Mouse (Mus musculus): ENCODE measurements around the gene Atpaf2.
A peak's percentile ranks its signal among the peaks of the same experiment; 100 is the strongest.
"Not testable (repeated sequence)": the region's sequence is repeated elsewhere in the genome, so short reads cannot be mapped to it uniquely, and the experiment has no call there.

Atpaf2 gene

GRCm38 (mm10) chr11:60417717-60418472 is at the start of gene Atpaf2:
Atpaf2 (minus strand) TSS chr11:60418457.
- DNase-seq = no peak

DNA sequence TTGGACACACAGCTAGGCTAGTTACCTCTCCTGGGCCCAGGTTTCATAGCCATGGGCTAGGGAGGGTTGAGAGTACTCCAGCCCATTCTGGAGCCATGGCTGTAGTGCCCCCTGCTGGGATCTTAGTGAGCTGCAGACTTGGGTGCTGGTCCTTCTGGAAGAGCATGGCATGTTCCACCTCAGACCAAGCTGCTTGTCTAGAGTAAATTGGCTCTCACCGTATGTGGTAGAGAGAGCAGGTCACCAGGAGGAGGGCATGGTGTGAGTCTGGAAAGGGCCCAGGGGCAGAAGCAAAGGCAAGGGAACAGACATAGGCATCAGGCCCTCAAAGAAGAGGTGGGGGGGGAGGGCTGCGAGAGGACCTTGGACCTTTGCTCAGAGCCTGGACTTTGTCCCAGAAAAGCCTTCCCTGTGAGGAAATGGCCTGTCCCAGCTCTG is 47.7 kb upstream of the Atpaf2 start:
- no peak for DNase-seq

- DNase-seq = no peak
Observed at GRCm38 (mm10) chr11:60457973-60458372, 39.7 kb upstream of the Atpaf2 start.

GRCm38 (mm10) chr11:60454745-60455087 is 36.5 kb upstream of the Atpaf2 start:
- no peak for DNase-seq

DNA sequence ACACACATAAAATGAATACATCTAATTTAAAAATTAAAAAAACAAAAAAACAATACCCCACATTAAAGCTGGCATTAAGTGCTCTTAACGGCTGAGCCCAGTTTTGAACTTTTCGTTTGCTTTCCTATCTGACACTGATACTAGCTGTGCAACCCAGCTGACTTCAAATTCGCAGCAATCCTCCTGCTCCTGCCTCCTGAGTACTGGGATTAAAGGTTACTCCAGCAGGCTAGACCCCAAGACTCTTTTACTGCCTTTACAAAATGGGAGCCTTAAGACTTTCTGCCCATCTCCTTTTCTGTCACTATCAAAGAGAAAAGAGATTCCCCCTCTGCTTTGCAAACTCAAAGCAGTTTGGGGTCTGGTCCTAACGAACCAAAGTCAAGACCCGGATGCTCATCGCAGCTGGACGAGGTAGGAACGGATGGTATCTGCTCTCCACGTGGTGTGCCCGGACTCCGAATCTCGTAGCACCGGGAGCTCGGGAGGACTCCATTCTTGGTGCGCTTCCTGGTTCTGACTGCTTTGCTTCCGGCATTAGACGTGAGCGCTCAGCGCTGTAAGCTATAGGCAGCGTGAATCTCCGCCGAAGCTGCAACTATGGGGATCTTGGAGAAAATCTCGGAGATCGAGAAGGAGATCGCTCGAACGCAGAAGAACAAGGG is 36.0 kb upstream of the Atpaf2 start, which contains the start of gene Drg2:
Drg2 (plus strand) TSS at position 512 of the 665 bp plus-strand sequence.
- peak; percentile 86 for DNase-seq

DNA sequence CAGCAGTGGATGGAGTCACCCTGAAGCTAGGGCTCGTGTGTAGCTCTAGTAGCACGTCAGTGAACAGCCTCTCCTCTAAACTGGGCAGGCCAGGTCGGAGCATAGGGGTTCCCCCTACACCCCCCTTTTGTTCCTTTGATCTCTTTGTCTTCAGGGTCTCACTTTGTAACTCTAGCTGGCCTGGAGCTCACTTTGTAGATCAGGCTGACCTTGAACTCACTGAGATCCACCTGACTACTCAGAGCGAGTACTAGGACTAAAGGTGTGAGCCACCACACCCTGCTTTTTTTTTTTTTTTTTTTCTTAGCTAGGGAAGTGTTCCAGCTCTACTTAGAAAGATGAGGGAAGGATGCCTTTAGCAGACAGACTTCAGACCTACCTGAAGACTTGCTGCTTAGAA is 25.8 kb upstream of the Atpaf2 start:
- DNase-seq = no peak

DNA sequence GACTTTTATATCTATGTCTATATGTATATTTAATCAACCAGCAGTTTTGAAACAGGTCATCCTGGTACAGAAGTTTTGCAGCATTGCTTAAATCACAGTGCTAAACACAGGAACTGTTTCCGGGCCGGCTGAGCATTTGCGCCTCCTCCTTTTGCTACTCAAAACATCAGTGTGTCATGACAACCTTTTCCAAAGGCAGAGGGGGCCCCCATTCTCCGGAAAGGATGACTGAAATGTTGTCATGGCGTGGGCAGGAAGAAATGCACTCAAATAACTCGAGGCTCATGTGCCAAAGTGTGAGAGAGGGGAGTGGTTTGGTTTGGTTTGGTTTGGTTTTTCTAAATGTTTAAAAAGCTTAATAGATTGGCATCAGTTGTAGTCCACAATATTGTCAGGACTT is 24.6 kb upstream of the Atpaf2 start:
- DNase-seq = no peak

- no peak for DNase-seq
Observed at GRCm38 (mm10) chr11:60440176-60440575, 21.9 kb upstream of the Atpaf2 start.

GRCm38 (mm10) chr11:60439621-60440020 is 21.4 kb upstream of the Atpaf2 start:
- DNase-seq = not testable (repeated sequence)

- DNase-seq = no peak
Observed at GRCm38 (mm10) chr11:60436618-60437017, 18.4 kb upstream of the Atpaf2 start.

DNA sequence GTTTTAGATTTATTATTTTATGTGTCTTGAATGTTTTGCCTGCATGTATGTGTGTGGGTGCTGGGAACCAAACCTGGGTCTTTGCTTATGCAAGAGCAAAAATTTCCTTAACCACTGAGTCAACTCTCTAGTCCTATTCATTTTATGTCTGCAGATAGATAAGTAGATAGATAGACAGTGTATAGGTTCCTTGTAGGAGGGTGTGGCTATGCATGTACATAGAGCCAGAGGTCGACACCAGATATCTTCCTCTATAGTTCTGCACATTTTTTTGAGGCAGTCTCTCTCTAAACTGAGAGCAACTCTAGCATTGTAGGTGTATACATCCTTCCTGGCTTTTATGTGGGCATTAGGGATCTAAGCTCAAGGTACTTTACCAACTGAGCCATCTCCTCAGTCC is 16.9 kb upstream of the Atpaf2 start:
- no peak for DNase-seq

DNA sequence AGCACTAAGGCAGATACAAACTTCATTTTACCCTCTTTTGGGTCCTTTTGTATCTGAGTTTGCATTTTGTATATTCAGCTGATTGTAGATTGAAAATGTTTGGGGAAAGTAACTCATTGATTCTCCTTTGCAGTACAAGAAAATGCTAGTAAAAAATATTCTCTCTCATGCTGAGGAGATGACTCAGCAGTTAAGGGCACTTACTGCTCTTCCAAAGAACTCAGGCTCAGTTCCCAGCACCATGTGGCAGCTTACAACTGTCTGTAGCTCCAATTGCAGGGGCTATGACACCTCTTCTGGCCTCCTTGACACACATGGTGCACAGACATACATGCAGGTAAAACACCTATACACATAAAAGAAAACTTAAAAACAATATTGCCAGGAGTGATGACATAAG is 15.2 kb upstream of the Atpaf2 start:
- DNase-seq = no peak

- no peak for DNase-seq
Observed at GRCm38 (mm10) chr11:60427628-60428027, 9.4 kb upstream of the Atpaf2 start.

DNA sequence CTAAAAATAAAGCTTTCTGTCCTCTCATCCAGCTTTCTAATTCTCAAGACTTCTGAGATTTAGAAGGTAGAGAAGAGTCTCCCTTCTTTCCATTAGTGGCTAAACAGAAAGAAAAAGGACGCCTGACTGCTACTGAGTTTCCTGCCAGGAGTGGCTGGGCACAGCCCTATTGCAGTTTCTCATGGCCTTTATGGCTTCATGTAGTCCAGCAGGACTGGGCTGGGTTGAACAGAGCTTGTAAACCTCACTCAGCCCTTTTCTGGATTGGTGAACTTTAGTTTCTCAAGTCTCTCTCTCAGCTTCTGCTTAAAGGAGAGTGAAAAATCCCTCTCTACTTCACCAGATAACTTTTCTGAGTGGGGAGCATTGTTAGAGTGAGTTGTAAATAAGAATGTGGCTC is 8.2 kb upstream of the Atpaf2 start:
- DNase-seq = no peak

DNA sequence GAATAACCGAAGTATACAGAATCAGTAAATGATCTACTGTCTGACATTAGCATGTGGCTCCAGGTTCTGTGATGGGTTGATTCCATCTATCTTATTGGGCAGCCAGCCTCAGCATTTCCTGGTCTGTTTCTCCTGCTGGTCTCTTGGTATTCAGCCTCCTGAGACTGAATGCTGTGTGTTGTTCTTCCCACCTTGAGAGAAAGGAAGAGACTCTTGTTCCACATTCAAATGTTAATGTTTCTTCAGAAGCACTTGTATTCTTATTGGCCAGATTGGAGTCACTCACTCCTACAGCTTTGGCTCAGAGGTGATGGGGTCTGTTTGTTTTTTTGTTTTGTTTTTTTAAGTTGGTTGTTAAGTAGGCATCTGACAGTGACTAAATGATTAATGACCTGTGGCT is 4.7 kb upstream of the Atpaf2 start:
- no peak for DNase-seq

DNA sequence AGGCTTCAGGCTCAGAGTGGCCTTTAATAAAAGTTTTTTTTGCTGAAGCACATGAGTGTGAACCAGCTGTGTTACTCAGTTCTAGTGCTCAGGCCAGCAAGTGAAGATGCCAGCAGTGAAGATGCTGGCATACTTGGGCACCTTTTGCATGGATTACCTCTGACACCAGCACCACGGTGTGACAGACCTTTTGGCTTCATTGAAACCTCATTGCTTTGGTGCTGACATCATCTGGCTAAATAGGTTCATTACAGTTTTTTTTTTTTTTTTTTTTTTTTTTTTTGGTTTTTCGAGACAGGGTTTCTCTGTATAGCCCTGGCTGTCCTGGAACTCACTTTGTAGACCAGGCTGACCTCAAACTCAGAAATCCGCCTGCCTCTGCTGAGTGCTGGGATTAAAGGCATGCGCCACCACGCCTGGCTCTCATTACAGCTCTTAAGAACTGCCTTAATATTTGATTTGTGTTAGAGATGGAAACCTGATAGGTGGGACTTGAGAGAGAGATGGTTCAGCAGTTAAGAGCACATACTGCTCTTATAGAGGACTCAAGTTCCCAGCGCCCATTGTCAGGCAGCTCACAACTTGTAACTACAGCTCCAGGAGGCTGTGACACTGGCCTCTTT is 3.9 kb upstream of the Atpaf2 start:
- no peak for DNase-seq

GRCm38 (mm10) chr11:60418473-60418803 is 181 bp upstream of the Atpaf2 start:
- no peak for DNase-seq

DNA sequence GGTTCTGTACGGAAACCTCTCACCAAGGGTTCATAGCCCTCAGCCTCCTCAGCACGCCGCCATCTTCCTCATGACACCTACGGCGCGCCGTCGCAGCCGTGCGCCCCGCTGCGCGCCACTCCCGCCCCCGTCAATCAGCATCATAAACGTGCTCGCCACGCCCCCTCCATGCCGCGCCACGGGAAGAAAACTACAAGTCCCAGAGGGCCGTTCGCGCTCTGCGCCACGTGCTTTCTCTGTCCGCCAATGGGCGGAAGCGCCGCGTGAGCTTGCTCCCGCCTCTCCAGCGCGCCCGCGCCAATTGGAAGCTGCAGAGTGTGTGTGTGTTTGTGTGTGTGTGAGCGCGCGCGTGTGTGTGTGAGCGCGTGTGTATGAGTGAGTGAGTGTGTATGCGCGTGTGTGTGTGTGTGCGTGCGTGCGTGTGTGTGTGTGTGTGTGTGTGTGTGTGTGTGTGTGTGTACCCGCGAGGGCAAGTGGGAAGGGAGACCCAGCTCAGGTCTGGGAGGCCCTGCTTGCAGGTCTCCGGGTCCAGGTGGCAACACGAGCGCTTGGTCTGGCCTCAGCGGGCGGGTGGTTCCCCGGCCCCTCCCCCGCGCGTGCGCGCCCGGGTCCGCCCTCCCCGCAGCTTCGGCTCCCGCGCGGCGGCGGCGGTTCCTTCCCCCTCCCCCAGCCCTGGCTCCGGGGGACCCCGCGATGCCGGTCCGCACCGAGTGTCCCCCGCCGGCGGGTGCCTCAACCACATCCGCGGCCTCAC is 1.1 kb downstream of the Atpaf2 start, which contains the start of gene Gid4:
Gid4 (plus strand) TSS at position 183 of the 754 bp plus-strand sequence.
- peak; percentile 100 for DNase-seq

DNA sequence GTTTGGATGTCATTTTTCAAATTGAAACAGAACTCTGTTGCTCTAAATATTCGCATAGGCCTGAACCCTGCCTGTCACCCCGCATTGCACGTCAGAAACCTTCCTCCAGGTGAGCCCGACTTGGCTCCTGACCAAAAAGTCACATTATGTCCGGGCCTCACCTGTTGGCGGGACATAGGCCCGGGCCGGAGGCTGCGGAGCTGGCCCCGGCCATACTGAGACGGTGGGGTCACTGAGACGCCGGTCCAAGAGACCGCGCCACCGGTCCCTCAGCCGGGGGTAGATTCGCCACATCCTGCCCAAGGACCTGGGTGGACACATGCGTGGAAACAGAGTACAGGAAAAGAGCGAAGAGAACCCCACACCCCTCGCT is 1.7 kb downstream of the Atpaf2 start:
- no peak for DNase-seq

GRCm38 (mm10) chr11:60412921-60413320 is 5.3 kb downstream of the Atpaf2 start:
- no peak for DNase-seq

- DNase-seq = no peak
Observed at GRCm38 (mm10) chr11:60412173-60412572, 6.1 kb downstream of the Atpaf2 start.

DNA sequence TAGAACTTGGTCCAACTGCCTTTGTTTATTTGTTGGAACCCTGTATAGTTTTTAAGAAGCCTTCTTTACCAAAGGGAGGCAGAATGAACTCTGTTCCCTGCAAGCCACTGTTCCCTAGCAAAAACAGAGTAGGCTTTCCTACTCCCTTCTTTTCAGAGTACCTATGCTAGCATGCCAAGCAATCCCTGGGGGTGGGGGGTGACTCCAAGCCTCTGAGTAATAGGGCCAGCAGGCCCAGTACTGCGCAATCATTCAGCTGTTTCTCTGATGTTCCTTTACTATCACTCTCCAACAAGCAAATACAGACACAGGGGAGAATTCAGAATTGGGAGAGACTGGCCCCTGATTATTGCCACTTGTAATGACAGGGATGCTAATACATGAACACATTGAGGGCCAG is 11.7 kb downstream of the Atpaf2 start:
- DNase-seq = no peak

GRCm38 (mm10) chr11:60397172-60397571 is 21.1 kb downstream of the Atpaf2 start:
- DNase-seq = peak; percentile 75

Data from right cerebral cortex, postnatal 25 days (tissue).